Mouse (Mus musculus): ENCODE data around the gene Gm10271.

Gm10271 gene

DNA sequence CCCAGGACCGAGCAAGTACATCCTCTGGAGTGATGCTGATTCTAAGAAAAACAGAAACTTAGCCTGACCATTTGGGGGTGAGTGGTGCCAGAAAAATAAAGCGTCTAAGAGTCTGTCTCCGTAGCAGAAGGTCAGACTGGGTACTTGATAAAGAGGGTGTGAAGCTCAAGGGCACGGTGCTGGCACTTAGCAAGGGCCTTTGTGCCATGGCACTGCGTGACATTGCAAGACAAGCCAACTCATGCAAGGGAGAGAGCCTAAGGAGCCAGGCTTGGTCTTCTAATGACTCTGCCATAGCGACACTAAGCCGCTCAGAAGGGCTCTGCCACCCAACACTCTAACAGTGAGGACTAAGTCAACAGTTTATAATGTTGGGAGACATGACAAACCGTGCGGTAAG, 6.4 kb upstream of the Gm10271 start:
- DNase-seq (ENCODE audit: extremely low spot score) = no peak

DNA sequence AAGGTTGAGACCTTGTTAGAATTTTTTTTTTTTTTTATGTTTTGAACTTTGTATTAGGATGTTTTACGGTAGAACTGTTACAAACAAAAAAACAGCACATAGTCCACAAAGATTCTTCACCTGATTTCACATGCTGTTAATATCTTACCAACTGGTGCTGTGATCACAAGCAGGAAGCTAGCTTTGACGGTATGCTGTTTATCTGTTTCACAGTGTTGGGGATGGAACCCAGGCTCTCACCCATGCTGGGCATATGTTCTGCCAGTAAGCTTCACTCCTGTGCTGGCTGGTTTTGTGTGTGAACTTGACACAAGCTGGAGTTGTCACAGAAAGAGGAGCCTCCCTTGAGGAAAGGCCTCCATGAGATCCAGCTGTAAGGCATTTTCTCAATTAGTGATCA, 5.4 kb upstream of the Gm10271 start:
- no peak for DNase-seq (ENCODE audit: extremely low spot score)

DNA sequence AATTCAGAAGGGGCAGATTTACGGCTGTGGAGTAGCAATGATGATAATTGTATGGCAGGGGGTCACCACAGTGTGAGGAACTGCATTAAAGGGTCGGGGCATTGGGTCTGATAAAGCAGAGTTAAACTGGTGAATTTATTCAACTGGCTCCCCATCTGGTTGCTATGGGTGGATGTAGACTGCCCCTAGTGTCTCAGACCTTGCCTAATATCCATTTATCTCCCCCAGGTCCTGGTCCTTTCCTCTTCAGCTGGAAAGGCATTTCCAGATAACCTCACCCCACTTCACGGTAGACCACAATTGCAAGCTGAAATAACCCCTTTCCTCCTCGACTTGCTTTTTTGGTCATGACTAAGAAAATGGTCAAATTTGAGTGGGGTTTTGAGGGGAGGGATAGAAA, 5.0 kb upstream of the Gm10271 start:
- no peak for DNase-seq (ENCODE audit: extremely low spot score)

DNA sequence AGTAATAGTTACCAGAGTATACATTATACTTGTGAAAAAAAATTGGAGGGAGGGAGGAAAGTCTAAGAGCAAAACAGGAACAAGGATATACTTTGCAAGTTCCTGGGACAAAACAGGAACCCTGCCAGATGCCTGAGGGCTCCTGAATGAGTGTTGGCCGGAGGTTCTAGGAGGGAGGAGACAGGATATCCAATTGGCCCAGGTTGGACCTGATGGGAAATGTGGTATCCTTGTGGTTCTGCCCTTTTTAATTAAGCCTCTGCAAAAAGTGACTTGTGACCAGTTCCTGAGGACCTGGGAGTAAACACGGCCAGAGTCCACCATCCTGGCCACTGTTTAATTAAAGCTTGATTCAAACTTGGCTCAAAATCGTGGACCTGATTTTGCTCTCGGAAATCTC, 3.7 kb downstream of the Gm10271 start:
- no peak for DNase-seq (ENCODE audit: extremely low spot score)

DNA sequence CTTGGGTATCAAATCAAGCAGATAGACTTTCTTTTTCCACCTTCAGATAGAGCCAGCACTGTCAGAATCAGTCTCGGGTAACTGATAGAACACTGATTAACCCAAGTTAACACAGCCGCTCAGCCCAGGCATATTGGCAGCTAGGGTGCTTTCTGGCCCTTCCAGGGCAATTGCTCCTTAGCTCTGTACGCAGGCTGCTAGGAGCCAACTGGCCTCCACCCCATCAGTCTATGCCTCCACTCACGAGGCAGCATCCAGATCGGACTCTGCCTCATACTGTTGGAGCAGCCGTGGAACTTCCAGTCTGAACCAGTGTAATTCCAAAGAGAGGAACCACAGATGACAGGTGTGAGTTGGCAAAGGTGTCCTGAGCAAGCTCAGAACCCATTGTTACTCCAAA, 6.3 kb downstream of the Gm10271 start:
- no peak for DNase-seq (ENCODE audit: extremely low spot score)

DNA sequence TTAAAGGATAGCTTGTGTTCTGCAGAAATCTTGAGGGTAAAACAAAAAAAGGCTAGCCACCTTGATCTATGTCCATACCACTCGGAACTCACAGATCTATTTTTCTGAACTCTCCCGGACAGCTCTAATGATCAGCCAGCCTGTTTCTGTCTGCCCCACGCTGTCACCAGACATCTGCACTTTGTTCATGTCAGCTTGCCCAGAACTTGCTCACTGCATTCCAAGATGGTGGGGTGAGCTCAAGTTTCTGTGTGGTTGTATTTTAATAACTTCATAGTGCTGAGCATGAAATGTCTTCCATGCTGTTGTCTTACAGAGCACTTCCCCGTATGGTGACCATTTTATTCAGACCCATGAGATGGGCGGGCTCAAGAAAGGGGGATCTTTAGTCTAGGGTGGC, 7.1 kb downstream of the Gm10271 start:
- DNase-seq (ENCODE audit: extremely low spot score) = no peak

DNA sequence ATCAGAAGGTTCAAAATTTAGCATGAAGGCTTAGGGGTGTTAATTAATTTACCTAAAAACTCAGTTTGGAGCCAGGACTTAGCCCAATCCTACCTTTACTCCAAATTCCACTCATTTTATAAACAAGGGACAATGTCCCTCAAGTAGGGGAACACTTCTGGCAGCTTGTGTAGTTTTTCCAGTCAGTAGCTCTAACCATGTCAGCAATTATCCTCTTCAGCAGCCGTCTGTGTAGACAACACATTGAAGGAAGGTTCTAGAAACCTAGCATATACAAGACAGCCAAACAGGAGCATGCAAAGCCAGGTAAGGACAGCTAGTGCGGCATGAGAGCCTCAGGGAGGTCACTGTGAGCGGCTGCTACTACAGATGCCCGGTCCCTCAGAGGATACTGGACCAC, 7.8 kb downstream of the Gm10271 start:
- no peak for DNase-seq (ENCODE audit: extremely low spot score)

DNA sequence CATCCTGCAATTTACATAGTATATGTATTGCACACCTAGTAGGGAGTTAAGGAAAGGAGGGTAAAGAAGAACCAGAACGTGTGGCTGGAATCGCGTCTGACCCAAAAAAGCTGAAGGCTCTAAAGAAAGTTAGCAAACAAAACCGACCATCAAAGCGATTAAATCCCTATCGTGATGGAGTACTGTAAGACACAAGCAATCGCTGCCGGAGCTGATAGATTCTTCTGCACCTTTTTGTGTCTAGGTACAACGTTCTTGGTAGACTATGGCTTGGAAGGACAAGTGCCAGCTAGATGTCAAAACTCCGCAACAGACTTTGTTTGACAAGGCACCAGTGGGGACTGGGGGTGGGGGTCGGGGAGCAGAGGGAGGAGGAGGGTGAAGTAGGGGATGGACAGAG, 8.3 kb downstream of the Gm10271 start:
- no peak for DNase-seq (ENCODE audit: extremely low spot score)

DNA sequence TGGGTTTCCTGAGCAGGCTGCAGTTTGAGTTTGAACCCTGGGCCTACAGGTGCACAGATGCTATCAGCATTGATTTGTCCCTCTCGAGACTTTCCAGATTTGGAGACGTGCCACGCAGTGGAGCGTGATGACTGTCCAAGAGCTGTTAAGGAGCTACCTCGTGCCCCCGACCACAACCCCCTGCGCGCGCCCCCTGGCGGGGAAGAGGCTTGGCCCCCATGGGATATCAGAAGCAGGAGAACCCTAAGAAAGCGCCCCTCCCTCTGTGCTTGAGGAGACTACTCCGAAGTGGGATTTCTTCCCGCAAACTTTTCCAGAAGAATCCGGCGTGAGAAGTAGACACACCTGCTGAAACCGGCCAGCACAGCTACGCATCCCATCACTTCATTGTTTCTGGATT, 9.6 kb downstream of the Gm10271 start:
- DNase-seq (ENCODE audit: extremely low spot score) = no peak

DNA sequence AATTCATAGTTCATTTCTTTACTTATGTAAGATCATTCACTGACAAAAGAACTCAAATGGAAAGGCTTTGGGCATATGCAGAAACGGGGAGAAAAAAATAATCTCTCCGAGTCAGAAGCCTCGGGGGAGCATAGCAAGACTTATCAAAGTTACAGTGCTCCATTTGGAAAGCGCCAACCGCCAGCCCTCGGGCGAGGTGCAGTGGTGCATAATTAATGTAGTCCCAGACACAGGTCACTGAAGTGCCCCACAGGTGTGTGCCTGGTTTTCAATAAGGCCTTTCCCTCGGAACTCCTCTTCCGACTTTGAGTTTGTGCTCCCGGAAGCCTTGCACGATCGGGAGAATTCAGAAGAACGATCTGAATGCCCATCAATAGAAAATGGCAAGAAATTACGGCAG, 10.3 kb downstream of the Gm10271 start:
- no peak for DNase-seq (ENCODE audit: extremely low spot score)

DNA sequence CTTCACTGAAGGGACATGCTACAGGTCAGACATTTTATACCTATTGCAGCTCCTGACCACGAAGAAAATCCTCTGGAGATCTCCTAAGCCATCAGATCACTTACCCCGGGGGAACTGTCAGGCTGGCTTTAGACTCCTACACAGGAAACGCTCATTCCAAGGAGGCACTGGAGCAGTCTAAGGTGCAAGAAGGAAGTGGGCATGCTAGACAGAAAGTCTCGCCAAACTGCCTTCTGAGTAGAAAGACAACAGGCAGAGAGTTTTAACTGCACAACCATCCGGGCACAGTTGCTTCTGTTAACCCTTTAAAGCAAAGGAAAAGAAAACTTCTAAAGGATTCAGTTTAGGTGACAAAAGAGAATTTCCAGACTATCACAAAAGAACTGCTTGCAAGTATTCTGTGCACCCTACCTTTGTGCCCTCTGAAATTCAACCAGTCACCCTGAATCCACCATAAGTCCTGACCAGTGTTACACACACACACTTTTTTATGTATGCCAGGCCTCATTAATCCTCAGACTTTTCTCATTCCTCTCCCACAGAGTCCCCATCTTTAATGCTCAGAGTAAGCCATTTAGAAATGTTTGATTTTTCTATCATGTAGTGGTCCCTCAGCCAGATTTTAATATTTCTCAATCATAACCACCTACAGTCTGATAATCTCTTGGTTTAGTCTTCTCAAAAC, 14.4 kb downstream of the Gm10271 start:
- no peak for DNase-seq (ENCODE audit: extremely low spot score)

DNA sequence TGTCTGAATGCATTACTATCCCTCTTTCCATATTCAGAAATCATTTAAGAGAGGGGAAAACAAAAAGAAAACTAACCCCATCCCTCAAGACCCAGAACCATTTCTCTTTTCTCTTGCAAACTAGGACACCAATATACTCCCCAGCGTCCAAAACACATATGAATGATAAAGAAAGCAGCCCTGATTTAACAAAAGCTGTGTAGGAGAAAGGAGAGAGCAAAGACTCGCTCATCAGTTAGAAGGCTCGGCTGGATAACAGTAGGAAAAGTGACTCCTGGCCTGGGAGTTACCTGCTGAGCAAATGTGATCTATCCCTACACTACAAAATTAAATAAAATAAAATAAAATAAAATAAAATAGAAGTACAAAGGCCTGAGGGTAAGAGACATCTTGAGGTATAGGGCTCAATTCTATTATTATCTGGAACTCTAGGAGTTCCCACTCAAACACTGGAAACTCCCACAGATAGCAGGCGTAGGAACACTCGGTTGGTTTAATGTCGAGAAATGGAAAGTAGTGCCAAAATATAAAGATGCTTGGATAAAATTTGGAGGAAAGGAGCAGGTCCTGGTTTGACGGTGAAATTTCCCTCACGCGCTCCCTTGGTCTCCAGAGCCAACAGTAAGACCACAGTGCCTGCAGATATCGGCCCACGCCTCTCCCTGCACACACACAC, 15.8 kb downstream of the Gm10271 start:
- DNase-seq (ENCODE audit: extremely low spot score) = no peak

DNA sequence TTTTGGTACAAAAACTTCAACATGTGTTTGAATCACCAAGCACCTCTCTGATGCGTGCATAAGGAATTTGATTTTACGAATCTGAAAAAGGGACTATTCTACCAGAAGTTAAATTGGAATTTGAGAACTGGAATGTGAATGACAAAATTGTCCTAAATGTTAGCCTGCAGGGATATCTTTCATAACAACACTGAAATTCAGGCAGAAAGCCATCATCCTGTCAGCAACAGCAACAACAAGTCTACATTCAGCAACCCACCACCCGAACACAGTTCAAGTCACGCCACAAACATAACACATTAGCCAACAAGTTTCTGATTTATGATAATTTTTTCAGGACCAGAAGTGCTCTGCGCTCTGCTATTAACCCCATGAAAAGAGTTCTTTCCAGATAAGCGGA, 17.2 kb downstream of the Gm10271 start:
- no peak for DNase-seq (ENCODE audit: extremely low spot score)

DNA sequence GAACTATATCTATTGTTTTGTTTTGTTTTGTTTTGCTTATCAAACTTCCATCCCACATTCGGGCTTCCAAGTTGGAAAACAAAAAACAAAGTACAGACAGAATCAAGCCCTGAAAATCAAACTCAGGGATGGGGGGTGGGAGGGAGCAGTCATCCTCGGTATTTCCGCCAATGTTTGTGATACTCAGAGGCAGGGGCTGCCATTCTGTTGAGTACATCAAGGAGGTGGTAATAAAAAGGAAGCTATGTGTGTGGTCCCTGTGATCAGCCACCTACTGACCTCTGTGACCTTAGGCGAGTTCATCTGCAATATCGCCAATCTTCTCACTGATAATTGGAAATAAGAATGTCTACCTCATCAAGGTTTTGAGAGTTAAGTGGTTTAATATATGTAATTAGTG, 21.5 kb downstream of the Gm10271 start:
- DNase-seq (ENCODE audit: extremely low spot score) = peak; percentile 20

DNA sequence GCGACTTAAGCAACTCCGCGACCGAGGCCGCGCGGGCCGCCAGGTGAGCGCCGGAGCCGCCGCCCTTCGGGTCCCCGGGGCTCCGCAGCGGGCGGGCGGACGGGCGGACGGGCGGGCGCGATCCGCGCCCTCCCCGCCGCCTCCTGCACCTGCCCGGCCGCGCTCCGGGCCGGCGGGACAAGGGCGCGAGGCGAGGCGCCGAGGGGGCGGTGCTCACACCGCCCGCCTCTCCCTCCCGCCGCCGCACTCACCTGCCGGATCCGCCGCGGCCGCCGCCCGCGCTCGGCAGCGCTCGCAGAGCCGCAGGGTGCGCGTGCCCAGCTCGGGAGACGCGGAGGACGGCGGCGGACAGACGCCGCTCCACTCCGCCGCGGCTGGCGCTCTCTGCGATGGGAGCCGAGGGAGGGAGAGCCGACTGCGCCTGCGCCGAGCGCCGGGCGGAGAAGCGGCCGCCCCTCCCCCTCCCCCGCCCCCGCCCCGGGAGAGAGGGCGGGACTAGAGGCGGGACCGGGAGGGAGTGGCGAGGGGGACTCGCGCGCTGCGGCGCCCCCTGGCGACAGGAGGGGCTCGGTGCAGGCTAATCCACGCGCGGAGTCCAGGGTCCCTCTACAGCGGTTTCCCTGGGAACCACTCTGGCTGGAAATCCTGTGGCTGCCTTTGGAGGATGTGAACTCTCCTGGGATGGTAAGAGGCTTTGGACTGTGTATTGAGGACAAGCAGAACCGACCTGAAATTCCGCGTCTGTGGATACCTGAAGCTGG, 22.2 kb downstream of the Gm10271 start, which contains the start of gene Rab3ip:
Rab3ip (minus strand) TSS at position 761 of the 761 bp plus-strand sequence.
- peak; percentile 98 for DNase-seq (ENCODE audit: extremely low spot score)

DNA sequence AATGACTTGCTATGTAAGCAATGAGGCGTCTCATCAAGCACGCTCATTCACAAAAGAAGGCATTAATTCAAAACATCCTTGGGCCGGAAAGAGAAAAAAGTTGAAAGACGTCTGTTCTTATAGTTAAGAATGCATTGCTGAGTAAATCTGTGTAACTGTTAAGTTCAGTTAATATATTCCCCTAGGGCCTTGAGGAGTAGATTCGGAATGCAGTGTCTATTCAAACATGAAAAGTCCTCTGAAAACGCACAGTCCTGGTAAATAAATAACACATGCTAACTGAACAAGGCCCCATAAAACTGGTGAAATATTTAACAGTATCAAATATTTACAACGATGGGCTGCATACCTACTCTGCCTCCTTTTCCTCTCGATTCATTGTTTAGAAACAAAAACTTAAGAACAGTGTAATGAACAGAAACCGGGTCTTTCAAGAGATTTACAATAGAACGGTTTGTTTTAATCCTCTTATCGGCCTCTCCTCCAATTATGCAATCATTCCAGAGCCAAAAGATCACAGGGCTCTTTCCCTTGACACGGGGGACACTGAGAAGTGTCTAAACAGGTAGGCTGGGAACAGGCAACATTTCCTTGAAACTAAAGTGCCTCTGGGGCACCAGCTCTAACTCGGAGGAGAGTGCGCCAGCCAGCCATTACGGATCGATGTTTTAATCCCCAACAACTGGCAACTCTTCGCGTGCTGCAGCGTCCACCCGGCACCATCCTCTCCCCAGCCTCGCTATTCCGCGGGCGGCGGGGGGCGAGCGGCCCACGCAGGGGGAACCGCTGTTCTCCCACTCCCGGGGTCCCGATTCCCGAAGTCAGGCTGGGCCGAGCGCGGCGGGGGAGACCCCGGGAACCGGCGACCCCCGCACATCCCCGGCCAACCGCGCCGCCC, 23.0 kb downstream of the Gm10271 start:
- peak; percentile 54 for DNase-seq (ENCODE audit: extremely low spot score)

DNA sequence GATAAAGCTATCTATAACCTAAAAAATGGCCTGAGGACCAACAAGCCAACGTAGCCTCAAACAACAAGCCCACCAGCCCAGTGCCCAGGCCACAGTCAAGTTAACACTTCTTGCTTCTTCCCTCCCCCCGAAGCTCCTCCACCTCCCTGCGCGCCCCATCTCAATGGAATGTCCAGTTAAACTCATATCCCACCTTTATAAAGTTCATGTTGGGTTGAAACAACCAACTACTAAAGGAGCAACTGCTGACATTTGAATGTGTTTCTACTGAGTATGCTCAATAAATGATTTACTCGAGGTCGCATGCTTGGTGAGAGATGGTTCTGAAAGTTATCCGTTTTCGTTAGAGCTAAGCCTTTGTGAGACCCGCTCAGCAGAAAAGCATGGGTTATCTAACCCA, 24.0 kb downstream of the Gm10271 start:
- DNase-seq (ENCODE audit: extremely low spot score) = no peak

DNA sequence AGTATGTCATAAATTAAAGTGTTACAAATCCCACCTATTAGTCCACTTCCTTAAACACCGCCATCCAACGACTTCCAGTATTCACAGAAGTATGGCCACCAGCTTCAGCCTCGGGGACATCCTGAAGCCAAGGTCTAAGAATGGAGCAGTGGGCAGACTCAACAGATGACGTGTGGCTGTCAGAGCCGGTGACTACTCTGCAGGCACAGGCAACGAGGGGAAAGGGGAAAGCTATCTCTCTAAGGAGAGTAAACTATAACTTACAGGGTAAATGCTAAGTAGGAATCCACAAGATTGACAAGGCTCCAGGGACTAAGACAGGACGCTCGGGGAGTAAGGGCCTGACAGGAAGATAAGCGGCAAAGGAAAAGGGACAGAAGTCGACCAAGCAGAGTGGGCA, 27.5 kb downstream of the Gm10271 start:
- DNase-seq (ENCODE audit: extremely low spot score) = no peak

DNA sequence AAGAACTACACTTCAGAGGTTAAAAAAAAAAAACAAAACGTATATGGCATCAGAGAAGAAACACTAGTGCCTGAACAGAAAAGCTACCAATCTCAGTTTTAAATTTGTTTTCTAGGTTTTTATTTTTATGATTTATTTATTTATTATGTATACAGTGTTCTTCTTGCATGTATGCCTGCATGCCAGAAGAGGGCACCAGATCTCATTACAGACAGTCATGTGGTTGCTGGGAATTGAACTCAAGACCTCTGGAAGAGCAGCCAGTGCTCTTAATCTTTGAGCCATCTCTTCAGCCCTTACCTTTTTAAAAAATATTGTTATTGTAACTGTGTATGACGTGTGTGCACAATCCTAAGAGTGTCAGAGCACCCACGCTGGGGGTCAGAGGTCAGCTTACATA, 28.3 kb downstream of the Gm10271 start:
- no peak for DNase-seq (ENCODE audit: extremely low spot score)

DNA sequence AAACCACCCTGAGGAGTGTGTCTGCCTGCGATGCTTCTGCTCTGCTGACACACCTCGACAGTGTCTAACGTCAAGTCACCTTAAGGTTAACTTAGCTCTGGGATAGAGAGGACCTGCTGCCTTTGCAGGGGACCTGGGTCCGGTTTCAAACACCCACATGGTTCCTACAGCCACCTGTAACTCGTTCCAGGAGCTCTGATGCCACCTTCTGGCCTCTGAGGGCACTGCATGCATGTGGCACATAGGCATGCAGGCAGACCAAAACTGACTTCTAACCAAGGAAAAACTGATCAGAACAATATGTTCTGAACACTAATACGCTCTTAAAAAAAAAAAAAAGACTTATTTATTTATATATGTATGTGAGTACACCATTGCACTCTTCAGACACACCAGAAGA, 29.4 kb downstream of the Gm10271 start:
- no peak for DNase-seq (ENCODE audit: extremely low spot score)

DNA sequence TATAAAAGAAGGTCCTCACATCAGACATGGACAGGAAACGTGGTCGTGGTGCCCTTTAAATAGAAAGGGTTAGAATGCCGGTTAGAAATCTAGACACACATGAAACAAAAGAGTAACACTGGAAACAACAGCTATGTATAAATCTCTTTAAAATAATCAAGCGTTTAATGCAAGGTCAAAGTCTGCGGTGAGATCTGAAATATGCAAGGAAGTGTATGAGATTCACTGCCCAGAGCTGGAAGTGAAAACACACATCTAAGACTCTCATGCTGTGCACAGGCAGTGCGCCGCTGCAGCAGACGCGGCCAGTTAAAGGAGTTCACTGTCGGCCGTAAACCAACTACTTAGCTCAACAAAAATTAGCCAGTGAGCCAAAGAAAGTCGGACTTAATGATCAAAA, 37.4 kb downstream of the Gm10271 start:
- no peak for DNase-seq (ENCODE audit: extremely low spot score)

DNA sequence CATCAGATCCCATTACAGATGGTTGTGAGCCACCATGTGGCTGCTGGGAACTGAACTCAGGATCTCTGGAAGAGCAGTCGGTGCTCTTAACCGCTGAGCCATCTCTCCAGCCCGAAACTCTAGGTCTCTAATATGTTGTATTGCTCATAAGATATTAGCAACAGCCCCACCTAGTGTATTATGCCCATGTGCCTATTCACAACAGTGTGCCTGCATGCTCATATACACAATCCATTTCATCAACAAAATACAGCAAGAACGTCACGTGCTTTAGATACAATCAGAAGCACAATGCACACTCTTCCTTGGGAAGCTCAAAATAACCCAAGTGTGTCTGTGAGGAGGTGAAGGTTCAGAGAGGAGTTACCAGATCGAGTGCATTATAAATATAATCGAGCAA, 38.6 kb downstream of the Gm10271 start:
- DNase-seq (ENCODE audit: extremely low spot score) = no peak
